Mouse (Mus musculus) cerebellum, adult 2 months (tissue): ENCODE measurements around the gene 6030452D12Rik.

Experiments used
- CTCF ChIP-seq: fragments of 200-500 bp; IDR thresholded peaks from 2 replicates; pipeline ENCODE4 v1.5.1; 2011; ENCODE audit warnings: low read depth, mild to moderate bottlenecking, control low read depth, low read length, moderate library complexity, borderline replicate concordance; ENCODE audit not compliant: insufficient read depth
- POLR2A ChIP-seq: fragments of 200-500 bp; IDR thresholded peaks from 2 replicates; pipeline ENCODE4 v1.6.1; 2011; ENCODE audit warnings: low read length, control low read depth, borderline replicate concordance; ENCODE audit not compliant: insufficient read depth

DNA sequence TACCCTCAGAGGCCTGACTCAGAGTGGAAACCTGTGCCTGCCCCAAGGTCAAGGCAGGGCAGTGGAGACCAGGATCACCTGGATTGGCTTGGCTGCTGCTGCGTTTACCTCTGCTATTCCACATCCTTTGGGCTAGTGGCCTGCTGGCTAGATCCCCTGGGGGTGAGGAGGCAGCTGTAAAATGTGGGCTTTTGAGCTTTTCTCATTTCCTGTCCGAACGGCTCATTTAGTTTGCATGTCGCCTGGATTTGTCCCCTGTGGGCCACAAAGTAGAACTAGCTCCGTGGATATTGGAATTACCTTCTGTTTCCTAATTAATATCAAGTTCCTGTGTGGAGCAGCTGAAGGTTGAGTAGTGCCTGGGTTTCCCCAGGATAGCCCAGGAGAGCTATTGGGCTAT, 38.9 kb downstream of the 6030452D12Rik start:
- TF ChIP-seq CTCF (no peak), POLR2A (no peak)
